Mouse (Mus musculus) embryo, embryonic 10 days (tissue): Measurements from ENCODE around the gene Tshz3.

Experiments used
- DNase-seq: peaks from one replicate; pipeline ENCODE4 v3.0.0-alpha.2; 2015; ENCODE audit warnings: low spot score

The Tshz3 gene

GRCm38 (mm10) chr7:36786713-36787421 lies 88.9 kb downstream of the Tshz3 start:
- no peak for DNase-seq

GRCm38 (mm10) chr7:36796392-36797187 lies 98.7 kb downstream of the Tshz3 start:
- no peak for DNase-seq
